Mouse (Mus musculus): ENCODE data around the gene Tyms.

- TF ChIP-seq CTCF (IDR thresholded peaks at IDR 0.05; ENCODE audit: low read depth), result no peak
- no peak for TF ChIP-seq EP300 (IDR thresholded peaks at IDR 0.05; ENCODE audit: low read depth)
Observed at GRCm38 (mm10) chr5:30104841-30105667, 31.6 kb upstream of the Tyms start, which contains the start of gene Garem2.

All from liver, postnatal 0 days (tissue).